Mouse (Mus musculus) neural tube, embryonic 13.5 days (tissue): ENCODE measurements around the gene Perm1. TPM values are rescaled to one million over a fixed set of nuclear protein-coding genes. Genes with fewer than 3 reads are reported as not detected.
A peak's percentile ranks its signal among the peaks of the same experiment; 100 is the strongest.

Source experiments
- ATAC-seq: fragments of 200-750 bp; cut with Nextera tagmentation; 2 replicates; pipeline ENCODE4 v1.8.0; 2017; ENCODE audit warnings: low read depth, mild to moderate bottlenecking, moderate TSS enrichment, moderate library complexity
- H3K27ac ChIP-seq: fragments of 300-500 bp; sonication (generic); replicated peaks from 2 replicates; pipeline ENCODE4 v1.5.1; 2015; ENCODE audit warnings: moderate library complexity, mild to moderate bottlenecking, inconsistent platforms
- H3K27me3 ChIP-seq: fragments of 300-500 bp; sonication (generic); 2 replicates; pipeline ENCODE4 v1.6.1; 2015; ENCODE audit warnings: mild to moderate bottlenecking, inconsistent platforms
- H3K36me3 ChIP-seq: fragments of 300-500 bp; sonication (generic); 2 replicates; pipeline ENCODE4 v1.6.1; 2015; ENCODE audit warnings: mild to moderate bottlenecking, inconsistent platforms
- H3K4me1 ChIP-seq: fragments of 300-500 bp; sonication (generic); replicated peaks from 2 replicates; pipeline ENCODE4 v1.6.1; 2015; ENCODE audit warnings: inconsistent platforms
- H3K4me2 ChIP-seq: fragments of 300-500 bp; sonication (generic); 2 replicates; pipeline ENCODE4 v1.6.1; 2015; ENCODE audit warnings: inconsistent platforms, mild to moderate bottlenecking, moderate library complexity
- H3K4me3 ChIP-seq: fragments of 300-500 bp; sonication (generic); 2 replicates; pipeline ENCODE4 v1.5.1; 2015; ENCODE audit warnings: mild to moderate bottlenecking, inconsistent platforms
- H3K9ac ChIP-seq: fragments of 300-500 bp; sonication (generic); 2 replicates; pipeline ENCODE4 v1.6.1; 2015; ENCODE audit warnings: moderate library complexity, mild to moderate bottlenecking, inconsistent platforms
- H3K9me3 ChIP-seq: fragments of 300-500 bp; sonication (generic); 2 replicates; pipeline ENCODE4 v1.6.1; 2016; ENCODE audit warnings: inconsistent platforms
- WGBS: fragments of 180-500 bp; shearing (Covaris S2); methylation state at CpG from one replicate; pipeline ENCODE4 v1.1.7; 2015; 5-methylcytosine and 5-hydroxymethylcytosine counted together
- polyA plus RNA-seq: library from polyadenylated mRNA; unstranded; fragments of >200 nt; fragmentation: Nextera tagmentation; extraction: Ambion mirVana; gene quantifications from 2 replicates; pipeline ENCODE4 v1.2.1, GENCODE M21; 2015

The Perm1 gene
- polyA plus RNA-seq = 1.8 TPM in 2 replicates

GRCm38 (mm10) chr4:156215649-156216048 lies at the start of gene Perm1:
TSS of gene Perm1 (plus strand) at chr4:156215868.
- no peak for ATAC-seq
- H3K36me3 ChIP-seq = peaks cover 12% of the 10 kb centered on the region; the same call in 1 of the 2 replicates
- no peaks in the 10 kb centered on the region for H3K4me1 ChIP-seq
- whole genome bisulfite sequencing = 82% methylated on average over 4 of the region's 4 CpGs
- H3K9ac ChIP-seq = no peak within 1 kb of the TSS
- H3K9me3 ChIP-seq = no peaks in the 10 kb centered on the region
- no peaks in the 10 kb centered on the region for H3K27me3 ChIP-seq
- no peak within 1 kb of the TSS for H3K27ac ChIP-seq
- H3K4me2 ChIP-seq = no peak within 1 kb of the TSS
- no peak within 1 kb of the TSS for H3K4me3 ChIP-seq

GRCm38 (mm10) chr4:156166477-156166876 lies 49.2 kb upstream of the Perm1 start:
- Histone ChIP-seq H3K36me3 (peaks cover 99% of the 10 kb centered on the region), H3K27ac (no peak overlapping the region), H3K27me3 (no peaks in the 10 kb centered on the region), H3K4me2 (no peak overlapping the region), H3K4me1 (no peaks in the 10 kb centered on the region), H3K9ac (no peak overlapping the region), H3K4me3 (no peak overlapping the region), H3K9me3 (peaks cover 14% of the 10 kb centered on the region)
- no peak for ATAC-seq
- WGBS = 89% methylated on average over 9 of the region's 9 CpGs

- H3K9me3 ChIP-seq = no peaks in the 10 kb centered on the region
- ATAC-seq = no peak
- 93% methylated on average over 8 of the region's 8 CpGs for WGBS
- no peak overlapping the region for H3K4me2 ChIP-seq
- H3K4me3 ChIP-seq = no peak overlapping the region
- no peak overlapping the region for H3K9ac ChIP-seq
- H3K27ac ChIP-seq = no peak overlapping the region
- no peaks in the 10 kb centered on the region for H3K4me1 ChIP-seq
- H3K36me3 ChIP-seq = peaks cover 100% of the 10 kb centered on the region
- H3K27me3 ChIP-seq = no peaks in the 10 kb centered on the region
Observed at GRCm38 (mm10) chr4:156168611-156169010, 47.1 kb upstream of the Perm1 start.

- Histone ChIP-seq H3K4me2 (no peak overlapping the region), H3K9ac (no peak overlapping the region), H3K27ac (no peak overlapping the region), H3K27me3 (no peaks in the 10 kb centered on the region), H3K36me3 (peaks cover 100% of the 10 kb centered on the region), H3K4me3 (no peak overlapping the region), H3K9me3 (no peaks in the 10 kb centered on the region), H3K4me1 (no peaks in the 10 kb centered on the region)
- 95% methylated on average over 10 of the region's 10 CpGs for WGBS
- no peak for ATAC-seq
Observed at GRCm38 (mm10) chr4:156169129-156169528, 46.5 kb upstream of the Perm1 start.

GRCm38 (mm10) chr4:156171828-156172227 lies 43.8 kb upstream of the Perm1 start:
- H3K9ac ChIP-seq = no peak overlapping the region
- H3K27ac ChIP-seq = no peak overlapping the region
- no peak for ATAC-seq
- no peaks in the 10 kb centered on the region for H3K4me1 ChIP-seq
- no peak overlapping the region for H3K4me2 ChIP-seq
- no peaks in the 10 kb centered on the region for H3K27me3 ChIP-seq
- no peaks in the 10 kb centered on the region for H3K9me3 ChIP-seq
- WGBS = 94% methylated on average over 11 of the region's 11 CpGs
- H3K36me3 ChIP-seq = peaks cover 100% of the 10 kb centered on the region
- H3K4me3 ChIP-seq = no peak overlapping the region

- Histone ChIP-seq H3K9me3 (no peaks in the 10 kb centered on the region), H3K4me3 (no peak overlapping the region), H3K4me2 (no peak overlapping the region), H3K4me1 (peaks cover 30% of the 10 kb centered on the region), H3K36me3 (peaks cover 98% of the 10 kb centered on the region), H3K27ac (no peak overlapping the region), H3K9ac (no peak overlapping the region), H3K27me3 (no peaks in the 10 kb centered on the region)
- no peak for ATAC-seq
- 91% methylated on average over 9 of the region's 9 CpGs for WGBS
Observed at GRCm38 (mm10) chr4:156177630-156178029, 38.0 kb upstream of the Perm1 start.

GRCm38 (mm10) chr4:156183747-156184146 lies 31.9 kb upstream of the Perm1 start:
- no peak overlapping the region for H3K27ac ChIP-seq
- H3K4me1 ChIP-seq = peaks cover 91% of the 10 kb centered on the region
- ATAC-seq = no peak
- peaks cover 43% of the 10 kb centered on the region for H3K36me3 ChIP-seq
- peak overlapping the region; percentile 58 for H3K4me3 ChIP-seq
- H3K4me2 ChIP-seq = peak overlapping the region; percentile 84
- no peaks in the 10 kb centered on the region for H3K9me3 ChIP-seq
- peak overlapping the region; percentile 93 for H3K9ac ChIP-seq
- no peaks in the 10 kb centered on the region for H3K27me3 ChIP-seq
- 83% methylated on average over 5 of the region's 5 CpGs for WGBS

- ATAC-seq = no peak
- Histone ChIP-seq H3K4me1 (peaks cover 98% of the 10 kb centered on the region), H3K4me3 (peak overlapping the region; percentile 58), H3K9me3 (no peaks in the 10 kb centered on the region), H3K27ac (peak overlapping the region; percentile 98), H3K4me2 (peak overlapping the region; percentile 84), H3K9ac (peak overlapping the region; percentile 93), H3K36me3 (peaks cover 37% of the 10 kb centered on the region), H3K27me3 (no peaks in the 10 kb centered on the region)
- 76% methylated on average over 7 of the region's 7 CpGs for WGBS
Observed at GRCm38 (mm10) chr4:156184291-156184954, 31.2 kb upstream of the Perm1 start.

- Histone ChIP-seq H3K4me2 (peak overlapping the region; percentile 84), H3K27me3 (no peaks in the 10 kb centered on the region), H3K36me3 (peaks cover 35% of the 10 kb centered on the region), H3K9ac (peak overlapping the region; percentile 93), H3K4me3 (peak overlapping the region; percentile 58), H3K9me3 (no peaks in the 10 kb centered on the region), H3K4me1 (peaks cover 100% of the 10 kb centered on the region), H3K27ac (peak overlapping the region; percentile 98)
- WGBS = 62% methylated on average over 13 of the region's 13 CpGs
- peak; percentile 29; the same call in 1 of the 2 replicates for ATAC-seq
Observed at GRCm38 (mm10) chr4:156185456-156185949, 30.2 kb upstream of the Perm1 start.

- 4% methylated on average over 31 of the region's 31 CpGs for WGBS
- no peaks in the 10 kb centered on the region for H3K27me3 ChIP-seq
- peak; percentile 46 for ATAC-seq
Observed at GRCm38 (mm10) chr4:156185950-156186850, 29.5 kb upstream of the Perm1 start.

GRCm38 (mm10) chr4:156188162-156188810 lies 27.4 kb upstream of the Perm1 start:
- 29% methylated on average over 5 of the region's 5 CpGs for WGBS
- Histone ChIP-seq H3K4me3 (no peak overlapping the region), H3K9me3 (no peaks in the 10 kb centered on the region), H3K27ac (peak overlapping the region; percentile 98), H3K36me3 (peaks cover 39% of the 10 kb centered on the region), H3K27me3 (no peaks in the 10 kb centered on the region), H3K4me1 (peaks cover 100% of the 10 kb centered on the region), H3K9ac (peak overlapping the region; percentile 51), H3K4me2 (peak overlapping the region; percentile 35)
- 0 out of 2 replicates have a peak, but pooled peaks have one; percentile 5 for ATAC-seq

More at GRCm38 (mm10) chr4:156185950-156186850, 29.5 kb upstream of the Perm1 start:
- peaks cover 35% of the 10 kb centered on the region for H3K36me3 ChIP-seq
- peak overlapping the region; percentile 98 for H3K27ac ChIP-seq
- H3K9ac ChIP-seq = peak overlapping the region; percentile 93
- H3K4me2 ChIP-seq = peak overlapping the region; percentile 84
- no peaks in the 10 kb centered on the region for H3K9me3 ChIP-seq
- H3K4me3 ChIP-seq = peak overlapping the region; percentile 58
- H3K4me1 ChIP-seq = peaks cover 100% of the 10 kb centered on the region
